Comparison of ENCODE assay signal across 10 mouse cellular contexts in the genomic region with DNA sequence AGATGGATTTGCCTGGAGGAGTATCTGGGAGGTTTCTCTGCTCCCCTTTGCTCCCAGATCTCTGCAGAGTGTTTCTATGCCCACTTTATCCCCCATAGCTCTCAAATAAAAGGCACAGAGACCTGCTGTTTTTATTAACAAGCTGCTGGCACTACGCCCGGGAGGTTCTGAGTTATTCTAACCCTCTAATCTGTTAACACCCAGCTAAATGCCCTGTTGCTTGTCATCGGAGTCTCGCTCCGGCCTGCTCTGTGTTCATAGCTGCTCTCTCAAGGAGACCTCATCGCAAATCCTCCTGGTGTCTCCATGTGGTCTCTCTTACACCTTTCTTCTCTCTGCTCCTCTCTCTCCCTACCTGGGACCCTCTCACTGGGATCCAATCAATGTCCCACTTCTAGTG. TPM values are rescaled to one million over a fixed set of nuclear protein-coding genes. Genes with fewer than 3 reads are reported as not detected.
DNase-seq lines count a peak whose midpoint lies in the region; TF ChIP-seq lines count a peak whose summit lies in the region.
"Had no signal": no experiment of that assay in that cellular context is flagged by ENCODE, and none has a peak within 500 bp of the region (broad histone marks: within the 10 kb centered on the region; RNA-seq: fewer than 3 reads in every experiment).

No protein-coding gene starts in this region.

- no peak for TF ChIP-seq CTCF in brain, embryonic 14.5 days (IDR thresholded peaks at IDR 0.05; ENCODE audit: borderline replicate concordance, extremely low read depth, insufficient read depth, insufficient read length)

- DNase-seq in left cerebral cortex, postnatal 4 days = peak; percentile 40
- no peak for DNase-seq in left cerebral cortex, postnatal 25 days (ENCODE audit: low spot score in 2 of 2)
- DNase-seq in brain, embryonic 14.5 days (ENCODE audit: low read depth) = peak; percentile 92
- peak; percentile 41 for DNase-seq in heart, adult 8-10 months (ENCODE audit: low spot score)
- DNase-seq in kidney, postnatal 25 days = peak; percentile 55 to 76
- DNase-seq in spleen, postnatal 14 days (ENCODE audit: low spot score in 2 of 2) = no peak
- no peak for DNase-seq in urinary bladder, postnatal 14 days (ENCODE audit: low spot score)
- DNase-seq: adrenal gland, postnatal 10 days; lung, adult 2 months; thymus, postnatal 36 days had no signal

- intact Hi-C loops in left cerebral cortex, postnatal 4 days (cut with DNase I) = no loop called here
- intact Hi-C loops in left cerebral cortex, postnatal 25 days (cut with DNase I) = loop anchor here (10.0 kb wide), 1 partner anchor 130 kb away; no protein-coding TSS in a partner anchor

- no peak for TF ChIP-seq POLR2A in brain, embryonic 14.5 days (IDR thresholded peaks at IDR 0.05; ENCODE audit: borderline replicate concordance, extremely low read depth, insufficient read depth, insufficient read length, poor library complexity, severe bottlenecking)

RNA-seq across cellular contexts. Expression of gene Rcl1, which starts 26.4 kb away (rescaled TPM):
- 10 to 100 TPM; 18.1 to 18.3 TPM for total RNA-seq in left cerebral cortex, postnatal 4 days (2021)
- total RNA-seq in left cerebral cortex, postnatal 25 days (2021) = 10 to 100 TPM; 12.5 to 13.3 TPM
- polyA plus RNA-seq in brain, embryonic 14.5 days (2012; rRNA removed) = 17.6 and 18.0 TPM in 2 replicates
- total RNA-seq in heart, adult 8-10 months (2022) = 1 to 10 TPM; 4.4 to 6.6 (median 5.8) TPM

RNA-seq across cellular contexts. Expression of gene Ak3, which starts 27.0 kb away (rescaled TPM):
- 10 to 100 TPM; 43.9 to 47.5 TPM for total RNA-seq in left cerebral cortex, postnatal 4 days (2021)
- total RNA-seq in left cerebral cortex, postnatal 25 days (2021) = 10 to 100 TPM; 56.9 to 60.6 TPM
- polyA plus RNA-seq in brain, embryonic 14.5 days (2012; rRNA removed) = 32.7 and 39.0 TPM in 2 replicates
- 100 to 1,000 TPM in 2 of 4 experiments, 10 to 100 TPM in 2; 76.6 to 102 (median 91.8) TPM for total RNA-seq in heart, adult 8-10 months (2022)

Comparison
In these comparisons a context has a peak if more than half of its experiments do, and no peak if none do; other contexts are left out.
1. DNase-seq: peak in left cerebral cortex, postnatal 4 days (single experiment), brain, embryonic 14.5 days (single experiment), heart, adult 8-10 months (single experiment) and kidney, postnatal 25 days (2 of 2); none in left cerebral cortex, postnatal 25 days (0 of 2), spleen, postnatal 14 days (0 of 2) and urinary bladder, postnatal 14 days (single experiment).